Mouse (Mus musculus): Measurements from ENCODE around the gene Kcnma1.
A peak's percentile ranks its signal among the peaks of the same experiment; 100 is the strongest.

Kcnma1 gene

GRCm38 (mm10) chr14:23592826-23593447 is 421.4 kb downstream of the Kcnma1 start:
- no peak for DNase-seq (ENCODE audit: low spot score)

DNA sequence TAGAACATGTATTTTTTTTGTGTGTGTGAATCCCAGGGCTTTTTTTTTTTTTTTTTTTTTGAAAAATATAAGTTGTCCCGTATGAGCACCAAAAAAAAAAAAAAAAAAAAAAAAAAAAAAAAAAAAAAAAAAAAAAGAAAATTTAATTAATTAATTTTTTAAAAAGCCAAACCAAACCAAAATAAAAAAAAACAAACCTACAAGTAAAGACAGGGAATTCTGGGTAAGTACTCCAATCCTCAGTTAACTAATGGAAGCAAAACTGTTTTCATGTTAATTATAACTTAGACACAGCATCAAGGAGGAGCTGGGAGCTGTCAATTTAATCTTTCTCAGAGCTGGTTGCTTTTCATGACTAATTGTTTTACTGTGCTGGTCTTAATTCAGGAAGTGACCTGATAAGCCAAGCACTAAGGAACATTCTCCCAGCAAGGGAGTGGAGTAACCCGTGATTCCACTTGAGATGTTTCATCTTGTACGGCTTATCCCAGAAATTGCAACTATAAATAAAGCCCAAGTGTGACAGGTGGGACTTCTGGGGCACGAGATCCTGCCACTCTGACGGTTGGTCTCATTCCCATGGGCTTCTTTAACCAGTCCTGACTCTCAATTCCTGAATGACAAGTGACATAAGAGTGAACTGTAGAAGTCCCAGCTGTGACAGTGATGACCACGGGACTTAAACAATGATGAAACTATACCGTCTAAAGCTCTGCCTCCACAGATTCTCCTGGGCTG is 424.4 kb downstream of the Kcnma1 start:
- no peak for DNase-seq (ENCODE audit: low spot score)

- DNase-seq (ENCODE audit: low spot score): peak; percentile 6
Measured at GRCm38 (mm10) chr14:23587451-23587850, 426.8 kb downstream of the Kcnma1 start.

DNA sequence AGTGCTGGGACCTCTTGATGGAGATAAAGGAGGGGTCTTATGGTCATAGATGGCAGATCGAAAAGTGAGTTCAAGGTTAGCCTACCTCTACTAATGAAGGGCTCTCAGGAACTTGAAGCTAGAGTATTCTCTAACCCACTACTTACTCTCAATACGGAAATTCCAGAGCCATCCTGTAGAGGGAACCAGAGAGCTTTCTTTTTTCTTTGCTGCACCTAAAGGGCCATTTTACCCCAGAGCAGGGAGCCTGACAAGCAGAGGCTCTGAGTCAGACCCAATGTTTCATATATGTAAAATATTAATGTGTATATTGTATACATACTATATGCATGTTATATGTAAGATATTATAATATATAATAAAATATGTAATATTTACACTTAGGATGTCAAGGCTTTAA is 431.1 kb downstream of the Kcnma1 start:
- no peak for DNase-seq (ENCODE audit: low spot score)

- no peak for DNase-seq (ENCODE audit: low spot score)
Measured at GRCm38 (mm10) chr14:23581282-23581681, 433.0 kb downstream of the Kcnma1 start.

DNA sequence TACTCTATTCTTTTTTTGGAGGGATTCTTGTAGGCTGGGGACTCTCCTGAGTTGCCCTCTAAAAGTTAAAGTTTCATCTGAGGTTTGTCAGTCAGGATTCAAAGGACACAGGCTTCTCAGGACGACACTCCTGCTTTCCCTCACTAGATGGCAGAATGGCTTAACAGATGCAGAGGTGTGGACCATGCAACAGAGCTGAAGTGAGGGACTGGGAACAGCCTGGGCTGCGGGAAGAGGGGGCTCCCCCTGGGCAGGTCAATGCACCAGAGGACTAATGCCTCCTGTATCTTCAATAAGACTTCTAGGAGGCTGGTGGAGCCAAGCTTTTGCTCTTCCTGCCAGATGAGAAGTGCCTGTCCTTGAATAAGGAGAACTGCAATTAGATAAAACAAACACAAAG is 438.3 kb downstream of the Kcnma1 start:
- DNase-seq (ENCODE audit: low spot score): peak; percentile 10

DNA sequence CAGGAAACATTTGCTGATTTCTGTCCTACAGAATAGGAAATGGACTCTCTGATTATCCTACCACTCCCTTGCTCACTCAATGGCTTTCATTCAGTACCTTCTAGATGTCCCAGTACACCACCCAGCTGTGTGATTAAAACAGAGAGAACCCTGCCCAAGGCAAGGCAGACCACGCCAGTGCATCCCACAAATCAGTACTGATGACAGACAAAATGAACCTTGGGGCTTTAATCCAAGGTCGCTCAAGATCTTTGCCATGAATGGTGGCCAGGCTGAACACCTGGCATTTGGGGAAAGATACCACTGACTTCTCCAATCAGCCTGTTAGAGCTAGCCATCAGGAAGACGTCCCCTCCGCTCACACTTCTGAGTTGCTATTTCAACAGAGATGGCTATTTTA is 440.2 kb downstream of the Kcnma1 start:
- DNase-seq (ENCODE audit: low spot score): no peak

DNA sequence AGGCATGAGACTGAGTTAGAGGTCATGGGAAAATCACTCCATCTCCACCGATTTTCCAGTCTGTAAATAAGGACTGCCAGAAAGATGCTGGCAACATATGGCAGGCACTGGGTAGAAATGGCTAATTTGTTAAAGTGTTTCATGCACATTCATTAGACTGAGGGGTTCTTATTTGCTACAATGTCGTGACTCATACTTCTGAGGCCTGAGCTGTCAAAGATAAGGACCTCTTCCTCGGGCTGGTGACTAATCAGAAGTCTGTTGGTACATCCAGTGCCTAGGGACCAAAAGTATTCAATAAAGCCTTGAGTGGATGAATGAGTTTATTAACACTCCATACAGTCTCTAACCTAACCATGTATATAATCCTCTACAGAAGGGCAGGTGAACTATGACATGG is 440.9 kb downstream of the Kcnma1 start:
- DNase-seq (ENCODE audit: low spot score): no peak

DNA sequence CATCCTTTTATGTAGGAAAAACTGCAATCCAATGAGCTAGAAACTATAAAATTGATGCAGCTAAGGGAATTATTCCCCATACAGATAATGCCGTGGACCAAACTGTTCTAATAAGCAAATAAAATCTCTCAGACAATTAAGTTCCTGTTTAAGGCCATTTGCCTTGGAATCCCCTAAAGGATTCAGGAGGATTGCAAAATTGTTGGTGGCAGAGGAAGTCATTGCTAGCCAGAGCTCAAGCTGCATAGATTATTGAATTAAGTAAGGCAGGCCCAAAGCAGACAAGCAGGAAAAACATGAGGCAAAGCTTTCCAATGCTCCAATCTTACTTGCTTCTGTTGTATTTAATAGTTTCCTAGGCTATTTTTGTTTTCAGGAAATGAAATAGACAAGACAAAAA is 441.5 kb downstream of the Kcnma1 start:
- DNase-seq (ENCODE audit: low spot score): no peak

GRCm38 (mm10) chr14:23570251-23570650 is 444.0 kb downstream of the Kcnma1 start:
- peak; percentile 38 for DNase-seq (ENCODE audit: low spot score)

- DNase-seq (ENCODE audit: low spot score): no peak
Measured at GRCm38 (mm10) chr14:23565931-23566330, 448.4 kb downstream of the Kcnma1 start.

GRCm38 (mm10) chr14:23564474-23564873 is 449.8 kb downstream of the Kcnma1 start:
- no peak for DNase-seq (ENCODE audit: low spot score)

- no peak for DNase-seq (ENCODE audit: low spot score)
Measured at GRCm38 (mm10) chr14:23563180-23563579, 451.1 kb downstream of the Kcnma1 start.

DNA sequence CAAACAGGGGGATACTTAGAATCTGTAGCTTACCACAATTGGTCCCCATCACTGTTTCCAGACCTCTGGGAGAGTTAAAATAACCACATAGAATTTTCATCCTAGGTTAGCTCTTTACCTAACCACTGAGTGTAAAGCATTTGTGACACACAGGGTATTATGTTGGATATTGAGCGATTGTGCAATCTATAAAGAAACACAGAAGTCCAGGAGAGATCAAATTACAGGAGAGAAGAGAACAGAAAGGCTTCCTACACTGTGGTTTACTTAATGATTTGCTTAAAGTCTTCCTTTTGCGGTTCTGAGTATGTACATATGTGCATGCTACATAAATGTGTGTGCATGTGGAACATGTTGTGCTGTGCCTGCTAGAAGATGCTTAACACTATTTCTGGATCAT is 458.6 kb downstream of the Kcnma1 start:
- DNase-seq (ENCODE audit: low spot score): no peak

GRCm38 (mm10) chr14:23552252-23552974 is 461.9 kb downstream of the Kcnma1 start:
- DNase-seq (ENCODE audit: low spot score): peak; percentile 50

DNA sequence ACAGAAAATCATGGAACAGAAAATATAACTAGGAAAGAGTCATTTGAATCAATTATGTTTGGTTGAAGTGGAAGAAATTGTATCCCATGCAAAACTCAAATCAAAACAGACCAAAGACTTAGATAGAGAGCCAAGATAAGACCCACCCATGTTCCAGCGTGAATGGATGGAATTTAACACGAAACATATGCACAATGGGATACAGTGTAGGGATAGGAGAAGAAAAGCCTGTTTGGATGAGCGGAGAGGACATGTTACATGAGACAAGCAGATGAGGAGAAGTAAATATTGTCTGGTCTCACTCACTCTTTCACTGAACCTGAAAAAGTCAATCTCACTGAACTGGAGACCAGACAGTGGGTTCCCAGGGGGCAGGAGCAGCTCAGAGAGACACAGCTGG is 463.8 kb downstream of the Kcnma1 start:
- no peak for DNase-seq (ENCODE audit: low spot score)

- DNase-seq (ENCODE audit: low spot score): no peak
Measured at GRCm38 (mm10) chr14:23542131-23542530, 472.2 kb downstream of the Kcnma1 start.

DNA sequence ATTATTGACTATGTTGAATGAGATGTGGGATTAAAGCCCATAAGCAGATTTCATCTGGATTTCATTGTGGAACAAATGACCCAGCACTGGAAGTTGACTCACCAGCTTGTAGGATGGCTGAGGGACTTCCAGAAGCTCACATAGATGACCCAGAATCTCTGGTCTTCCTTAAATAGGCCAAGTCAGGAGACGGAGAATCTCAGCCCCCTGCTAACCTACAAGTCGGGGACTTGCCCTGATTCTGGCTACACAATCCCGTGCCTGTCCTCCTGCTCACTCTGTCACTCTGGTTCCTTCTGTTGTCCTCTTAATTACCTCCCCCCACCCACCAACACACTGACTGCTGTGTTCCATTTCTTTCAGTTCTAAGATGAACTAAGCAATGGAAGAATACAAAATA is 474.7 kb downstream of the Kcnma1 start:
- no peak for DNase-seq (ENCODE audit: low spot score)

- DNase-seq (ENCODE audit: low spot score): no peak
Measured at GRCm38 (mm10) chr14:23533346-23533745, 480.9 kb downstream of the Kcnma1 start.

- DNase-seq (ENCODE audit: low spot score): no peak
Measured at GRCm38 (mm10) chr14:23531735-23532525, 482.4 kb downstream of the Kcnma1 start.

DNA sequence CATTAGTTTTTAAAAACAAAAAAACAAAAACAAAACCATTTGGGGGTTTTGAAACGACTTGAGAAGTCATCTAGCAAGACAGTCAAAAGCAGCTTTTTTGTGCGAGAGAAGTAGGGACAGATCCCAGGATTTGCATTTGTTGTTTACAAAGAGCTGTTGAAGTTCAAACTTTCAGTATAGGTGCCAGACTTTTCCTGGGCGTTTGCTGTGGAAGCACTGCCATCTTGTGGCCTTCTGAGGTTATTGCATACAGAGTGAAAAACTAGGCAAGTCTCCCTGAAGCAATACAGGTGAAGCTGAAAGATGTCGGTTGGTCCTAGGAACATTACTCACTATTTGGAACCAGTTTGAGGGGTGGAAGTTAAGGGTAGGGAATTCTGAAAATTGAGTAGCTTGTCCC is 484.6 kb downstream of the Kcnma1 start:
- DNase-seq (ENCODE audit: low spot score): peak; percentile 13

GRCm38 (mm10) chr14:23529229-23529628 is 485.1 kb downstream of the Kcnma1 start:
- no peak for DNase-seq (ENCODE audit: low spot score)
